ENCODE assay signal across 15 mouse cellular contexts in genomic region chrX:56734436-56734835, GRCm38 (mm10). TPM values are rescaled to one million over a fixed set of nuclear protein-coding genes. Genes with fewer than 3 reads are reported as not detected.
DNase-seq lines count a peak whose midpoint lies in the region; ATAC-seq lines count a peak whose summit lies in the region.
"Had no signal": no experiment of that assay in that cellular context is flagged by ENCODE, and none has a peak within 500 bp of the region (broad histone marks: within the 10 kb centered on the region; RNA-seq: fewer than 3 reads in every experiment).

No protein-coding gene starts in this region.

- ATAC-seq in heart, embryonic 11.5 days (replicated peaks; ENCODE audit: insufficient number of reproducible peaks, low FRiP score, low TSS enrichment): no peak
- no peak for ATAC-seq in midbrain, embryonic 14.5 days (ENCODE audit: low FRiP score, low TSS enrichment)
- ATAC-seq in midbrain, embryonic 11.5 days (ENCODE audit: low FRiP score): no peak
- ATAC-seq in heart, embryonic 16.5 days (replicated peaks; ENCODE audit: extremely low read depth, insufficient read depth, low FRiP score): no peak

- peaks cover 3% of the 10 kb centered on the region; the same call in 1 of the 2 replicates for H3K4me1 ChIP-seq in heart, embryonic 11.5 days (ENCODE audit: control insufficient read depth, insufficient read depth, low read length)
- no peaks in the 10 kb centered on the region for H3K4me1 ChIP-seq in midbrain, embryonic 14.5 days (ENCODE audit: control insufficient read depth, insufficient read depth, low read length)
- no peaks in the 10 kb centered on the region; the same call in 1 of the 2 replicates for H3K4me1 ChIP-seq in midbrain, embryonic 11.5 days (ENCODE audit: control insufficient read depth, insufficient read depth, low read length)
- peaks cover 10% of the 10 kb centered on the region for H3K4me1 ChIP-seq in heart, embryonic 16.5 days (ENCODE audit: control insufficient read depth, insufficient read depth, low read length)
- H3K4me1 ChIP-seq: limb, embryonic 13.5 days had no signal

- H3K36me3 ChIP-seq in heart, embryonic 11.5 days (ENCODE audit: control insufficient read depth, insufficient read depth, low read length): no peaks in the 10 kb centered on the region
- no peaks in the 10 kb centered on the region for H3K36me3 ChIP-seq in midbrain, embryonic 14.5 days (ENCODE audit: control insufficient read depth, insufficient read depth, low read length)
- no peaks in the 10 kb centered on the region for H3K36me3 ChIP-seq in midbrain, embryonic 11.5 days (ENCODE audit: control insufficient read depth, insufficient read depth, low read length)
- no peaks in the 10 kb centered on the region for H3K36me3 ChIP-seq in heart, embryonic 16.5 days (ENCODE audit: control insufficient read depth, insufficient read depth)
- H3K36me3 ChIP-seq: limb, embryonic 13.5 days had no signal

- no peak overlapping the region for H3K9ac ChIP-seq in heart, embryonic 11.5 days (ENCODE audit: low read depth, low read length)
- no peak overlapping the region for H3K9ac ChIP-seq in midbrain, embryonic 14.5 days (replicated peaks; ENCODE audit: low read length)
- H3K9ac ChIP-seq in midbrain, embryonic 11.5 days (ENCODE audit: low read length): no peak overlapping the region
- H3K9ac ChIP-seq in heart, embryonic 16.5 days (ENCODE audit: low read length): no peak overlapping the region
- H3K9ac ChIP-seq: limb, embryonic 13.5 days had no signal

- no peak overlapping the region for H3K27ac ChIP-seq in heart, embryonic 11.5 days (ENCODE audit: low read depth, low read length)
- no peak overlapping the region for H3K27ac ChIP-seq in midbrain, embryonic 14.5 days (replicated peaks; ENCODE audit: low read depth, low read length)
- no peak overlapping the region for H3K27ac ChIP-seq in midbrain, embryonic 11.5 days (ENCODE audit: low read depth, low read length)
- peak overlapping the region; percentile 46; the same call in 1 of the 2 replicates for H3K27ac ChIP-seq in heart, embryonic 16.5 days (ENCODE audit: low read length)
- H3K27ac ChIP-seq: limb, embryonic 13.5 days had no signal

- no peak overlapping the region for H3K4me3 ChIP-seq in heart, embryonic 11.5 days (ENCODE audit: low read depth, low read length)
- no peak overlapping the region for H3K4me3 ChIP-seq in midbrain, embryonic 14.5 days (replicated peaks; ENCODE audit: low read depth, low read length)
- no peak overlapping the region for H3K4me3 ChIP-seq in midbrain, embryonic 11.5 days (ENCODE audit: low read depth, low read length)
- H3K4me3 ChIP-seq in heart, embryonic 16.5 days (ENCODE audit: low read length): 0 out of 2 replicates have a peak overlapping the region, but pooled peaks have one; percentile 12
- H3K4me3 ChIP-seq: limb, embryonic 13.5 days had no signal

- no peaks in the 10 kb centered on the region for H3K9me3 ChIP-seq in heart, embryonic 11.5 days (replicated peaks; ENCODE audit: control insufficient read depth, low read length)
- H3K9me3 ChIP-seq in midbrain, embryonic 14.5 days (ENCODE audit: control insufficient read depth, low read length): no peaks in the 10 kb centered on the region
- H3K9me3 ChIP-seq in midbrain, embryonic 11.5 days (ENCODE audit: control insufficient read depth, low read length): no peaks in the 10 kb centered on the region
- no peaks in the 10 kb centered on the region for H3K9me3 ChIP-seq in heart, embryonic 16.5 days (replicated peaks; ENCODE audit: control insufficient read depth, low read length)
- H3K9me3 ChIP-seq: limb, embryonic 13.5 days had no signal

- 24% methylated on average over 5 of the region's 5 CpGs for WGBS in heart, embryonic 11.5 days (ENCODE audit: insufficient replicate concordance)
- WGBS in midbrain, embryonic 14.5 days: 34% methylated on average over 5 of the region's 5 CpGs
- 25% methylated on average over 5 of the region's 5 CpGs for WGBS in midbrain, embryonic 11.5 days
- WGBS in heart, embryonic 16.5 days: 27% methylated on average over 5 of the region's 5 CpGs

- H3K4me2 ChIP-seq in heart, embryonic 11.5 days: no peak overlapping the region
- H3K4me2 ChIP-seq in midbrain, embryonic 14.5 days (ENCODE audit: low read length): peak overlapping the region; percentile 17; the same call in 1 of the 2 replicates
- H3K4me2 ChIP-seq in midbrain, embryonic 11.5 days: no peak overlapping the region
- H3K4me2 ChIP-seq in heart, embryonic 16.5 days (ENCODE audit: low read depth, low read length): peak overlapping the region; percentile 21; the same call in 1 of the 2 replicates
- H3K4me2 ChIP-seq: limb, embryonic 13.5 days had no signal

- DNase-seq in heart, adult 11 months: peak; percentile 88
- peak; percentile 21 to 31 for DNase-seq in kidney, adult 8-10 months
- DNase-seq in kidney, adult 11 months: no peak
- no peak for DNase-seq in midbrain, embryonic 14.5 days
- DNase-seq in midbrain, embryonic 11.5 days (ENCODE audit: low spot score, missing footprints): no peak
- DNase-seq in layer of hippocampus, adult 8-10 months (ENCODE audit: low spot score in 2 of 2): no peak
- DNase-seq: cerebellum, adult 18-20 months; kidney, postnatal 25 days; lung, postnatal 10 days; right cerebral cortex, postnatal 25 days; thymus, postnatal 36 days had no signal

- 0 out of 2 replicates have a peak, but pooled peaks cover 4% of the 10 kb centered on the region for H3K27me3 ChIP-seq in heart, embryonic 11.5 days (ENCODE audit: control insufficient read depth, insufficient read depth, low read length)
- H3K27me3 ChIP-seq in midbrain, embryonic 14.5 days (ENCODE audit: control insufficient read depth, insufficient read depth, low read length): no peaks in the 10 kb centered on the region
- H3K27me3 ChIP-seq in midbrain, embryonic 11.5 days (ENCODE audit: control insufficient read depth, insufficient read depth, low read length): no peaks in the 10 kb centered on the region
- H3K27me3 ChIP-seq in heart, embryonic 16.5 days (ENCODE audit: control insufficient read depth, insufficient read depth, low read length): no peaks in the 10 kb centered on the region
- H3K27me3 ChIP-seq: limb, embryonic 13.5 days had no signal

RNA-seq across cellular contexts. Expression of gene Fhl1, which starts 2.8 kb away (rescaled TPM):
- polyA plus RNA-seq in heart, embryonic 11.5 days (2014; fragmentation: Nextera tagmentation; extraction: Ambion mirVana): 135 and 137 TPM in 2 replicates
- 156 and 171 TPM in 2 replicates for polyA plus RNA-seq in midbrain, embryonic 14.5 days (2014; fragmentation: Nextera tagmentation; extraction: Ambion mirVana)
- 80.7 and 93.3 TPM in 2 replicates for polyA plus RNA-seq in midbrain, embryonic 11.5 days (2014; fragmentation: Nextera tagmentation; extraction: Ambion mirVana)
- 200 and 213 TPM in 2 replicates for polyA plus RNA-seq in heart, embryonic 16.5 days (2015; fragmentation: Nextera tagmentation; extraction: Ambion mirVana)
- 100 to 1,000 TPM in 1 of 4 experiments, 10 to 100 TPM in 3; 77.8 to 104 (median 90.7) TPM for total RNA-seq in layer of hippocampus, adult 8-10 months (2022)
- total RNA-seq: MEL had no signal

Comparison
In these comparisons a context has a peak if more than half of its experiments do, and no peak if none do; other contexts are left out.
1. DNase-seq: peak in heart, adult 11 months (single experiment) and kidney, adult 8-10 months (2 of 2); none in kidney, adult 11 months (single experiment), midbrain, embryonic 14.5 days (single experiment), midbrain, embryonic 11.5 days (single experiment) and layer of hippocampus, adult 8-10 months (0 of 2).
2. H3K4me2 ChIP-seq: peak in midbrain, embryonic 14.5 days (single experiment) and heart, embryonic 16.5 days (single experiment); none in heart, embryonic 11.5 days (single experiment) and midbrain, embryonic 11.5 days (single experiment).